In the genomic region with DNA sequence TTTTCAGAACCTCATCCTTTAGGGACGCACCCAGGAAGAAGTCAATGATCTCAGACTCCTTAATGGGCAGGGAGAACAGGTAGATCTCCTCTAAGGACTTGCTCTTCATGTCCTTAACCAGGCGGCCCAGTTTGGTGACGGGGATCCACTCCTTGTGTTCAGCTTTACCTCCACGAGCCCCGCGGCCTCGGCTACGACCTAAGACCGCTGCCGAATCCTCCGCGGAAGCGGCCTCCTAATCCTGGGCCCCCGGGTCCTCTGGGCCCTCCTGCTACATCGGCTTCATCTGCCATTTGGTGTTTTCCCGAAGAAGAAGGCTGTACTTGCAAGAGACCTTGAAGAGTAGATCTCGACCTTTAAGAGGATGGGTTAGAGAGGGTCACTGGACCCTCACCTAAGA, we compare ENCODE assay signal across 20 mouse cellular contexts.
DNase-seq lines count a peak whose midpoint lies in the region; ATAC-seq lines count a peak whose summit lies in the region.
"Had no signal": no experiment of that assay in that cellular context is flagged by ENCODE, and none has a peak within 500 bp of the region (broad histone marks: within the 10 kb centered on the region; RNA-seq: fewer than 3 reads in every experiment).

No protein-coding gene starts in this region.

- WGBS in heart, embryonic 11.5 days (ENCODE audit: insufficient replicate concordance), result 85% methylated on average over 17 of the region's 17 CpGs

- no peak overlapping the region for H3K4me3 ChIP-seq in heart, embryonic 11.5 days (ENCODE audit: low read depth, low read length)

- peak; percentile 55 for DNase-seq in heart, adult 11 months
- DNase-seq in 3134 (ENCODE audit: extremely low read depth, insufficient read length, low spot score), result peak; percentile 5
- no peak for DNase-seq in cerebellum, postnatal 10 days
- DNase-seq: adrenal gland, adult 2 months; adrenal gland, adult 8-10 months; adrenal gland, postnatal 10 days; adrenal gland, postnatal 14 days; adrenal gland, postnatal 25 days; adrenal gland, postnatal 36 days; B cell, adult 2 months; cerebellum, adult 11 months; cerebellum, adult 11-12 months; cerebellum, adult 18-20 months; cerebellum, adult 2 months had no signal

- no peak overlapping the region for H3K4me2 ChIP-seq in heart, embryonic 11.5 days

- H3K36me3 ChIP-seq in heart, embryonic 11.5 days (ENCODE audit: control insufficient read depth, insufficient read depth, low read length), result no peaks in the 10 kb centered on the region
- H3K36me3 ChIP-seq: G1E had no signal

- no peak overlapping the region for H3K9ac ChIP-seq in heart, embryonic 11.5 days (ENCODE audit: low read depth, low read length)

- no peaks in the 10 kb centered on the region for H3K27me3 ChIP-seq in heart, embryonic 11.5 days (ENCODE audit: control insufficient read depth, insufficient read depth, low read length)
- H3K27me3 ChIP-seq: CH12.LX, Patski had no signal

- no peaks in the 10 kb centered on the region for H3K4me1 ChIP-seq in heart, embryonic 11.5 days (ENCODE audit: control insufficient read depth, insufficient read depth, low read length)

- no peak overlapping the region for H3K27ac ChIP-seq in heart, embryonic 11.5 days (ENCODE audit: low read depth, low read length)

- no peaks in the 10 kb centered on the region for H3K9me3 ChIP-seq in heart, embryonic 11.5 days (replicated peaks; ENCODE audit: control insufficient read depth, low read length)

- no peak for ATAC-seq in heart, embryonic 11.5 days (replicated peaks; ENCODE audit: insufficient number of reproducible peaks, low FRiP score, low TSS enrichment)
- ATAC-seq: activated CD4-positive, CD25-positive, alpha-beta regulatory T cell, adult 4 months; CD4-positive, CD25-positive, alpha-beta regulatory T cell, adult 4 months; Patski had no signal

Comparison
In these comparisons a context has a peak if more than half of its experiments do, and no peak if none do; other contexts are left out.
1. DNase-seq: peak in heart, adult 11 months (single experiment) and 3134 (single experiment); none in cerebellum, postnatal 10 days (0 of 2).